Mouse (Mus musculus) NIH3T3 (cell line): ENCODE results near the gene Myl3.
A peak's percentile ranks its signal among the peaks of the same experiment; 100 is the strongest.

ENCODE experiments used
- DNase-seq: peaks from one replicate; pipeline ENCODE4 v3.0.0-alpha.2; 2012; ENCODE audit warnings: low read depth

Gene Myl3

DNA sequence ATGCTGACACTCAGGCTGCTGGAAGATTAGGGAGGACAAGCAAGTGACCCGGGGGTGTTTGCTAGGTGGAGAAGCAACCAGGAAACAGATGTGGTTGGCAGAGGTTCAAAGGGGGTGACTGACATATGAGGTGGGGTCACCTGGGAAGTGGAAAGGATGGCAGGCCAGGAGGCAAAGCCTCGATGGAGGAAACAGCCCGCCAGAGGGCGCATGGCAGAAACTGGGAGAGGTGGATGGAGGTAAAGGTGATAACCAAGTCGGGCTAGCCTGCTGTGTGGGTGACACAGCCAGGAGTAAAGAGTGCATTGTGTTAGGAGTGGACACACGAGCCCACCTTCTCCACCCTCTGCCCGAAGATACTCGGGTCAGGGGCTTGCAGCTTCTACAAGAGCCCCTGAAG, 11.8 kb upstream of the Myl3 start:
- DNase-seq: peak; percentile 49

DNA sequence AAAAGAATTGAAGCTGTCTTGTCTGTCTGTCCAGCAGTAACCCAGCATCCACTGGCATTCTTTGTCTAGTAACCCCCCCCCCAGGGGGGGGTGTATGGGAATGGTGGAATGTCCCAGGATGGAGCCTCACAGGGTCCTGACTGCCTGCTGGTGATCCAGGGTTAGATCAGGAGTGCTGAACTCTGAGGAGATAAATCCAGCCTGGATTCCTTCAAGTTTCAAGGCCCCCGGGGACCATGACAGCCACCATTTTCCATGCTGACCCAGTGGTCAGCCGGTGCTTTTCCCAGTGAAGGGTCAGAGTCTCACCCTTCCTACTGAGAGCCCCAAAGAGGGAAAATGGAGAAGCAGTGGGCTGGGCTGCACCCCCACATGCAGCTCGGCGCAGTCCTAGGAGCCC, 9.8 kb upstream of the Myl3 start:
- DNase-seq: no peak

DNA sequence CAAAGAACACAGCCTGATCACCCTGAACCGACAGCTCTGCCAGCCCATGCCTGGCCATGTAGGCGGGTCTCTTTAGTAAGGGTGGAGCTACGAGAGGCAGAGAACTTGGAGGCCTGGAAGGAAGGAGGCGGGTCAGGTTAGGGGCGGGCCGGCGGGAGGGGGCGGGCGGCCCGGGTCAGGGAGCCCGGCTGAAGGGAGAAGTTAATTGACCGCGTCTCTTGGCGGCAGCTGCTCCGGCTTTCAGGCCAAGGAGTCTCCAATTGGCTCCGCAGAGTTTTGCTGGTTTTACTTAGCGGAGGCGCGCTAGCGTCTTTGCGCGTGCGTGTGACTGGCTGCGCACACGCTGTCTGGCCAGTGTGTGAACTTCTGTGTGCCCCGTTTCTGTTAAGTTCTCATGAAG, 9.0 kb upstream of the Myl3 start:
- peak; percentile 78 for DNase-seq

DNA sequence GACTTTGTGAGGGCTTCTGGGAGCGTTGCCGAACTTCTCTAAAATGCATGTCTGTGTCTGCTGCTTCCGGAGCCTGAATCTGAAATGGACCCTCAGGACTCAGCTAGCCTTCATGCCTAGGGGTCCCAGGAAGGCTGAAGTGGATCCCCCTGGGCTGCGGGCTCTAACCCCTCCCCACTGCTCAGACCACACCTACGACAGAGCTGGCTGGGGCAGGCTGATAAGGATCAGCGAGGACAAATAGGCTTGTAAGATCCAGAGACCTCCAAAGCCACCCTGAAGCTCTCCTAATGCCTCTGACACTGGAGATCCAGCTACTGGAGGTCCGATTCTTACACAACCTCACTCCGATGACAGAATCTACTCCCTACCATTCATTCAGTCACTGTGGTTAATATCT, 8.6 kb upstream of the Myl3 start:
- no peak for DNase-seq

DNA sequence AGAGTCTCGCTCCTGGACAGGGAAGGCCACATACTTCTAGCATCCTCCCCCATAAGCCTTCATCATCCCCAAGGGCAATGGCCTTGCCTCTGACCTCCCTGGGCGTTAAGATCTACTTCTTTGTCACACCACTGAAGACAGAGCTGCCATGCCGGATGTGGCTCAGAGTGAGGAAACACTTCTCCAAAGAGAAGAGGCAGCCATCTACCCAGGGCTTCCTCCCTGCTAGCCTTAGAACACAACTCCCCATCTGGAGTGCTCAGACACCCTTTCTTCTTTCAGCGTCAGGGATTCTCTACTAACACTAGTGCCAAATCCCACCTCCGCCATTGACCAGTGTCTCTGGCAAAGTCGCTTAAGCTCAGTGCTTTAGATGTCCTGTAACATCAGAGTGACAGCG, 7.5 kb upstream of the Myl3 start:
- no peak for DNase-seq

DNA sequence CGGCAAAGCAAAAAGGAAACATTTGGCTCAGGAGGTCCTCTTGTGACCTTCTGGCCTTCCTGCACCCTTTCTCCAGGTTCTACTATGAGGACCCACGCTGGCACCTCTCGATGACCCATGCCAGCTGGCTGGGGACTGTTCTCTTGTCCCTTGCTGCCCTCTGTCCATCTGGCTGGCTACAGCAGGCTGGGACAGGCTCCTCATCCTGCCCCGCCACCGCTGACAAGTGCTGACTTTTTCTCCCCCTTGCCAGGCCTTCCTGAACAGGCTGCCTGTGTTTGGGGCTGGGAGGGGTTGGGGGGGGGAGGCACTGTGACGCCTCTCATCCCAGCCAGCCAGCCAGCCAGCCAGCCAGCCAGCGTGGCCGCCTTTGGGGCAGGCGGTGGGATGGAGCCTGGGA, 5.3 kb upstream of the Myl3 start:
- no peak for DNase-seq

DNA sequence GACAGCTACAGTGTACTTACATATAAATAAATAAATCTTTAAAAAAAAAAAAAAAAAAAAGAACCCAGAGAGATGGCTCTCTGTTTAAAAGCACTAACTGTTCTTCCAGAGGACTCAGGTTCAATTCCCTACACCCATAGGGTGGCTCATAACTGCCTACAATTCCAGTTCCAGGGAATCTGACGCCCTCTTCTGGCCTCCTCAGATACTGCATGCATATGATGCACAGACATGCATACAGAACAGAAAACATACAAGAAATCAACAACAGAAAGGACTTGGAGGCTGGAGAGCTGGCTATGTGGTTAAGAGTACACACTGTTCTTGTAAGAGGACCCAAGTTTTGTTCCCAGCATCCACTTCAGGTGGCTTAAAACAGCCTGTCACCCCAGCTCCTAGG, 3.6 kb upstream of the Myl3 start:
- DNase-seq: no peak

DNA sequence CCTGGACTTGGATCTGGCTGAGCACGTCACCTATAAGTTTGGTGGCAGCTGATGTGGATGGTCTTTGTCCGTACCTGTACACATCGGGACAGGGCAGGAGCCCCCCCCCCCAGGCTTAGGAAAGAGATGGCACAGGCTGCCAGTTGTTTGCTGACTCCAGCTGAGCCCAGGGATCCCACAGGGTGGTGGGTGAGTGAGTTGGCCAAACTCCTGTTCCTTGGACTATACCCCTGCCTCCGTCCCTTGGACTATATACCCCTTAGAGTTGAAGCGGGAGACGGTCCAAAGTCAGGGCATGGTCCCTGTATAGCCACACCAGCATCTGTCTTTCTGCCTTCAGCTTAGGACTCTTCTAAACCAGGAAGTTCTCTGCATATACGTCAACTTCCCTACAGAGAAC, 1.7 kb upstream of the Myl3 start:
- no peak for DNase-seq

DNA sequence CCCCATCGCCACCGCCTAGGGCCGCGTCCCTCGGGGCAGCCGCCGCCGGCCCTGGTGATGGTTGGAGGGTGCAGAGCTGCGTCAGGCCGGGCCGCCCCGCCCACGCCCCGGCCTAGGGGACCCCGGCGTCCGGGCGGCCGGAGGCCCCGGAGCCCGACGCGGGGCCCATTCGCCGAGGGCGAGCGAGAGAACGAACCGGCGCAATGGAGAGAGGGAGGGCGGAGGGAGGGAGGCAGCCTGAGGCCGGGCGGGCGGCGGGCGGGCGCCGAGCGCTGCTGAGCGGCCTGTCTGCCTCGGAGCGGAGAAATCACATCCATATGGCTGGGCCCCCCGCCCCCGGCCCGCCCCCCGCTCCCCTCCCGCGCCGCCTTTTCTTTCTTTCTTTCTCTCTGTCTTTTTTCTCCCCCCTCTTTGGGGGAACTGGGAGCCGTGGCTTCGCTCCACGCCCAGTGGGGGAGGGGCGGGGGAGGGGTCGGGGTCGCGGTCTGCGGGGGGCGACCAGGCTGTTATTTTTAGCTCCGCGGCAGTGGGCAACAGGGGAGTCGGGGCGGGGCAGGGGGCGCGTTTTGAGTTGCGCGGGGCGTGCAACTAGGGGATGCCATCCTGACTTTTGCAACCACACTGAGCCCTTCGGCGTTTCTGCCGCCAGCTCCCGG, 762 bp downstream of the Myl3 start:
- DNase-seq: no peak

DNA sequence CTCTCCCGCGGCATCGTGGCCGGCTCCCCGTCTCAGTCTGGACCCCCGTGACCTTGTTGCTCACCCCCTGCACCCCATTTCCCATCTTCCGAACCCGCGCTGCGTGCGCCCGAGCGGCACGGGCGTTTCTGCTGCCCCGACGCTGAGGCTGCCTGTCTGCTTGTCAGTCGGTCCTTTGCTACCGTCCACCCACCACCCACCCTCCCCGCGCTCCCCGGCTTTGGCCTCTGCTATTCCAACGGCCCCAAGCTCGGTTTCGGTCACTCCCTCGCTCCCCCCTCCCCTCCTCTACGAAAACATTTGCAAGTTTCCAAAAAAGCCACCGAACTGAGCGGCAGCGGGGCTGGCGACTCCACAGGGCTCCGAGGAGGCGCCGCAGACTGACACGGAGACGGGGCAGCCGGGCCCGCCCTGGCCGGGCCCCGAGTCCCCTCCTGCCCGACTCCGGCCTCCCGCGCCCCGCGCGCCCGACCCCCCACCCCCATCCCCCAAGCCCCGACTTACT, 1.3 kb downstream of the Myl3 start:
- no peak for DNase-seq

DNA sequence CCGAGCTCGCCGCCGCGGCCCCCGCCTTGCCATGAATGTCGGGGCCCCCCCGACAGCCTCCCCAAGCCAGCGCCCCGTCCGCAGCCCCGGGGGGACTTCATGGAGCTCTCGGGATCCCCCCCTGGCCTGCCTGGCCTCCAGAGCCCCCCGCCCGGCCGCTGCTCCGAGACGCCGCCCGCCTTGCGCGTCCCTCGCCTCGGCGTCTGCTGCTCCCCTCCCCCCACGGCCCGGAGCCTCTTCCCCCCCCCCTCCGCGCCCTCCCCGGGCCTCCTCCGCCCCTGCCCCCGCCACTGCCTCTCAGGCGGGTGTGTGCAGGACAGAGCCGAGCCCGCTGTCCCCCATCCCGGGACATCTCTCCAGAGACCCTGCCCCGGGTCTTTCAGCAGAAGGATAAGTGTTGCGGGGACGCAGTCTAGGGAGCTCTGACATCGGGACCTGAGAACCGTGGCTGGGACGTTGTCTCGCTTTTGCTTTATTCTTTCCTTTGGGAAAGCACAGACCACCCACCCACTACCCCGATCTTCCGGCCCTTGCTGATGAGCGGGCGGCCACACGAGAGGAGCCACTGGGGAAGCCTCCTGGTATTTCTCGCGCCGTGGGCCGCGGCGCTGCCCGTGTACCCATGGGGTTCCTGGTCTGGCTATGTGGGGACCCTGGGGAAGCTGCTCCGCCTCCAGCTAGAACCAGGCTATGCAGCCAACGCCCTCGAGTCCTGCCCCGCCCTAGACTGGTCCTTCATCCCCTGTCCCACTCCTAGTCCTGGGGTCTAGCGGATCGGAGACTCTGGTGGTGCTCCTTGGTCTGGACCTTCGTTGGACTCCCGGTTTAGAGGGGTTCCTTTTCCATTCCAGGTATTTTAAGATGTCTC, 2.0 kb downstream of the Myl3 start:
- DNase-seq: no peak

DNA sequence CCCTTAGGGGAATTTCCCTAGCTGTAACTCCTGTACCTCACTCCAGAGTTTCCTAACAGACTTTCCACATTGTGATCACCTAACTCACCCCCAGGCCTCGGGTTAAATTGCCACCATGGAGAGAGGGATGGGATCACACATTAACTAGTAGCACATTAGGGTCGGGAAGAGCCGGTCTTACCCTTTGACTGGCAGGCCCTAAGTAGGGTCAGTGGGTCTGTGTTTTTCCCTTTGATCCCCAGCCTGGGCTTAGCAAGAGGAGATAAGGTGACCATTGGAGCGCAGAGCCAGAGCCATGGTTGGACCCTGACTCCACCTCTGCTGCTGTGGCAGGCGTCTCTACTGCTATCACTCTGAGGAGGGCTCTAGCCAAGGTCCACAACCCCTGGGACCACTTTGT, 4.1 kb downstream of the Myl3 start:
- DNase-seq: no peak

DNA sequence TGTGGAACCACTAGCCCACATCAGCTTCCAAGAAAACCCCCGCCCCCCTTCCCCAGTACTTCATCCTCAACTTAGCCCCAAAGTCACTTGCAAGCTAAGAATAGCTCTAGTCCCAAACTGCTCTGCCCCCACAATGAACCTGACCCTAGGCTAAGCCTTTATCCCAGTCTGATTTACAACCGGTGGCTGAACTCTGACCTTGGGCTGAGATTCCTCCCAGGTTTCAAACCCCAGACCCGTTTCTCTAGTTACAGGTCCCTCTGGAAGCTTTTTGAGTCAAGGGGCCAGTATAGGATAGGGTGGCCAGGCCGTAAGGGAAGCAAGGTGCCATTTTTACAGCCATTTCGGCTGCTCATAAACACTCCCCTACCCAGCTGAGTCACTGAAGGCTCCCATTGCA, 4.6 kb downstream of the Myl3 start:
- DNase-seq: no peak

DNA sequence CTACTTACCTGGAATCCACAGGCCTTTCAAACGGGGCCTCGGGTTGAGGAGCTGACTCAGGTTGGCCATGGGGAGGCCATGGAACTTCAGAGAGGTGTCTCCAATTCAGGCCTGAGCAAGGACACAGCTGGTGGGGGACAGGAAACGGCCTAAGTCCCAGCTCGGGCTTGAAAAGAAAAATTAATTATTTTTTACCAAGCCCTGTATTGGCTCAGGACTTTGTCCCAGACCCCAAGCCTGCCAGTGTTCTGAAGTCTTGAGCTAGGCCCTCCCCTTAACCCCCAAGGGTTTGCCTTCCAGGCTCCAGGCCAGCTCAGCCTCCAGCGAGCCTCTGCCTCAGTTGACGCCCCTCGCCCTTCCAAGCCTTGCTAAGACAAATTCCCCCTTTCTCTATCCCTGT, 5.3 kb downstream of the Myl3 start, which contains the start of gene Pth1r:
TSS of gene Pth1r (minus strand) at position 185 of the 400 bp plus-strand sequence.
- DNase-seq: no peak

DNA sequence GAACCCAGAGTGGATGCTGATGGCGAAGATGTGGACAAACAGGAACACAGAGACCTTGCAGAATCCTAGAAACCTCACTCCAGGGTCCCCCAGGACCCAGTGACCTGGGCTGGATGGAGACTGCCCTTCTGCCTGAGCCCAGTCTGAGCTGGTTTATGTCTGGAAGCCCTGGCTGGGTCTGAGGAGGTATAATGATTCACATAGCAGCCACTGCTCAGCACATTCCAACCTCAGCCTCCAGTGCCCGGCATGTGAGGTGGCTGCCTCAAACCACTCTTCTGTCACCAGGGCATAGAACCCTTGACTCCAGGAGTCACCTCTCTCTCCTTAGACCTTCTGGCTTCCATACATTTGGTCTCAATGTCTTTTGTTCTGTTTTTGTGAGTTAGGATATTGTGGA, 6.8 kb downstream of the Myl3 start:
- DNase-seq: no peak

DNA sequence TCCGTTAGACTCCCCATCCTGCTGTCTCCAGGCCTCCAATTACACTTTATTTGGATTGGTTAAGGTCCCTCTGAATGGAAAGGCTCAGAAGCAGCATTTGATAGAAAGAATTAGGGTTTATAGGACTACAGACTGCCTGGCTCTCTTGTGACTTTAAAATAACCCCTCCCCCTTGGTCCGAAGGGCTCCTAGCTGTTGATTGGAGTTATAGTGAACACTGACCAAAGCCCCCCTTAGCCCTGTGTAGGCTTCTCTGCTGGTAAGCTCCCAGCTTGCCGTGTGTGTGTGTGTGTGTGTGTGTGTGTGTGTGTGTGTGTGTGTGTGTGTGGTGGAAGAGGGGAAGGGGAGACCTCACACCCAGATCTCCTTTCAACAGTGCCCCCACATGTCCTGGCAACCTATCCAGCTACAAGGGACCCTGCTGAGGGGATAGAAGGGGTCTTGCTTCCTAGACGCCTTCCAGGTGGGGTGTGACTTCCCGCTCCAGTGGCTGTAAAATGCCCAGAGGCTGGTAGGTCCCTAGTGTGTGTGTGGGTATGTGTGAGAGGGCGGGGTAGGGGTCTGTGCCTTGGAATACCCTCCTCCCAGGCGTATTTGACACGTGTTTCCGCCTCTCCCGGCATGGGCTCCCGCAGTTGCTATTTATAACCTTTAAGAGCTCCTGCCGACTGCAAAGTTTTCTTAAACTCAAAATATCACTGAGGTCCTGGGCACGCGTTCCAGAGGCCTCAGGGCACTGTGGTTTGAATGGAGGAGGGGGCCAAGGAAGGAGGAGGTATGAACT, 8.9 kb downstream of the Myl3 start:
- no peak for DNase-seq

DNA sequence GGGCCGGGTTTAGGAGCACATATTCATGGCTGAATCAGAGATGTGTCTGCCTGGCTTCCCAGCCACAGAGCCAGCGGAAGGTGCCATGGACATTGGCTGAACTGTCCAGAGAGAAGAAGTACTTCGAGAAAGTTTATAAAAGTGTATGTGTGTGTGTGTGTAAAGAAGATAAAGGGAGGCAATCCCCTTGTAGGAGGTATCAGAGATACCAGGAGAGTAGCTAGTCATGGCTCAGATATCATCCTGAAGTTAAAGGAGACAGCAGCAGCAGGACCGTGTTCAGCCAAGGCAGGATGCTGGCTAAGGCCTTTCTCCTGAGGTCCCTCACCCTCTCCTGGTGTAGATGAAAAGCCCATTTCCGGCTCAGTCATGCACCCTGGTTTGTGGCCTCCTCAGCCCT, 9.8 kb downstream of the Myl3 start:
- no peak for DNase-seq

DNA sequence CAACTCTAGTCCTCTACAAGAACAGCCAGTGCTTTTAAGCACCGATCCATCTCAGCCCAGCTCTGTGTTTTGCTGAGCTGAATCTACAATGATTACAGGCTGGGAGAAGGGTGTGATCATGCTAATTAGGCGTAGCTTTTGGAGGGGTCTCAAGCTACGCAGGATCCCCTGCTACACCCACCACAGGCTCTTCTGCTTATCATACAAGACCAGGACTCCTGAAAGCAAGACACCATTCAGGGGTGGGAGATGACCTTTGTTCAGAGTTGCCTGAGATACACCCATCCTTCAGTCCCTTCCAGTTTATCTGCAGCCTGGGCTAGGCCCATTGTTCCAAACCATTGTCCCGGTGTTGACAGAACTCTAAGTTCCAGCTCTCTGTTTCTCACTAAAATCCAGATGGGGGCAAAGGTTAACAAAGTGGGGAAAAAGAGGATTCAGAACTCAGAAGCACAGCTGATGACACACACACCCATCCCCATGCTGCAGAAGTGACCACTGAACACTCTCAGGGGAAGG, 11.3 kb downstream of the Myl3 start:
- DNase-seq: no peak

DNA sequence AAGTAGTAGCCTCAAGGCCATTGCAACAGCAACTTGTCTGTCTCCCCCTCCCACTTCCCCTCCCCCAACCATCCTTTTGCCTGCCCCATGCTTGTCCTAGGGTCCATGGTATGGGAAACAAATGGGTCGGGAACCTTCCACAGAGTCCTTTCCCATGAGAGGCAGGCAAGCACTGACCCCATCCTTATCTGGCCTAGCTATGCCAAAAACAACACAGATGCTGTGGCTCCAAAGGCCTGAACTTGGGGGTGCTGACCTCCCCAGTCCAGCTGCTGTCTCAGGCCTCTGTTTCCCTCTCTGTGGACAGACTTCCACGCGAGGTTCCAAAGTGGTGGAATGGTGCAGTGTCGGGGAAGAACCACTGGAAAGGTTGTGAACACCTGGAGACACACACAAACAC, 12.1 kb downstream of the Myl3 start:
- DNase-seq: no peak

DNA sequence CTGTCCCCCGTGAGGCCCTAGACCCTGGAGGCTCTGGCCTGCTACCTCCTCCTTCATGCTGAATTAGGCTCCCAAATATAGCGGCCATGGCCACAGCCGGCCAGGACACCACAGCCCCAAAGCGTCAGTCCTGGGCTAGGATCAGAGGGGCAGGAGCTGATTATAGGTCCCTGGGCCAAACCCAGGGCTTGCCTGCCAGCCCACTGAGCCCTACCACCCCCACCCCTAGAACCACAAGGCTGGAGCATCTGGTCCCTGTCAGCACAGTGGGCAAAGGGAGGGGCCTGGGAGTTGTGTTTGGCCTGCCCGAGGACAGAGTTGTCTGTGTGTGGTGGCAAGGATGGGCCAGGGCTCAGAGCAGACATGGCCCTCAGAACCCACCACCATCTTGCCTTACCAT, 16.2 kb downstream of the Myl3 start:
- DNase-seq: no peak

DNA sequence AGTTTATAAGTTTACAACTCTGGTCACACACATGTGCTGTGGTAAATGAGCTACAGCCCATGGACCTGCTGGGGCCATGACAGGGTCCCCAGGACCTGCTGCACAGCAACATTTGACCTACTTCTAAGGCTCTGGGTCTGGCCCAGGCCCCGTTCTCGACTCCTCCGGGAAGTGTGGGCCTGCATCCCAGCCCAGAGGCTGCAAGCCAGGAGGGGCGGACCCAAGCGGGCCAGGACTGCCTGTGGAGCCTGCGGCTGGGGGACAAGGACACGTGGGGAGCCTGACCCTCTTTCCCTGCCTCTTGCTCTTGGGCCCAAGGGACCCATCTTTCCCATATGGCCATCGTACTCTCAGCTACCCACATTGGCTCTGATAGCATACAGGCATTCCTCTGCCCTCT, 16.9 kb downstream of the Myl3 start:
- peak; percentile 20 for DNase-seq

DNA sequence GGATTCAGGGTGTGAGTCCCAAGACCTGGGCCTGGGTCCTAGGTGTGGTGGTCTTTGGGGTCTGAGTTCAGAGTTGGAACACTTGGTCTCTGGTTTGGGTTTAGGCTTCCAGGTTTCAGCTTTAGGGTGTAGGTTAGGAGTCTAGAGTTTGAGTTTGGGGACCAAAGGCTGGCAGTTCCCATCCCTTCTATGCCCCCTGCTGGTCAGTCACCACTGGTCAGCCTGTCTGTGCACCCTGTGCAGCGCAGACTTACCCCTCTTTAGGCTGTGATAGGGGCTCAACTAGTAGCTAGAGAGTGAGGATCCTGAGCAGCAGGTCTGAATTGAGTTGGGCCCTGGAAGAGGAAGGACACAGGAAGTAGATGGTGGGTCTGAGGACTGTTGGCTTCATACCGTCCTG, 17.6 kb downstream of the Myl3 start:
- DNase-seq: peak; percentile 58

DNA sequence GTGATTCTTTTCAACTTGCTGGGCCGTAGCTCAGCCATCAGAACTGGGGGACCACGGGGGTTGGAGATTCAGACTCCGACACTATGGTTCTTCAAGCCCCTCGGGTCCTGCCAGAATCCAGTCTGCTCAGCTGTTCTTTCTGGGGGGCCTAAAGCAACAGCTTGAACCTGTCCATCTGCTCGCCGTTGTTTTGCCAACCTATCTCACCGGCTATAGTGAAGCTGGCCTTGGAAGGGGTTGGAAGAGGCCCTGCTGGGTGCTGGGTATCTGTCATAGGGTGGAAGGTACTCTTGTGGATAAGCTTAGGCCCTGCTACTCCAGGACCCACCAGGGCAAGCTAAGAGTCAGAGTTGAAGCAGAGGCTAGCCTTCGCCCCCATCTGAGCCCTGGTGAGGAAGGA, 19.2 kb downstream of the Myl3 start:
- DNase-seq: no peak
